Mouse (Mus musculus): Measurements from ENCODE around the gene Zdhhc19.

Gene Zdhhc19

GRCm38 (mm10) chr16:32520372-32520748 is 24.3 kb downstream of the Zdhhc19 start:
- TF ChIP-seq GATA4 (IDR thresholded peaks at IDR 0.05; ENCODE audit: insufficient replicate concordance, low read length), result no peak

GRCm38 (mm10) chr16:32522578-32523194 is 26.6 kb downstream of the Zdhhc19 start:
- no peak for TF ChIP-seq GATA4 (IDR thresholded peaks at IDR 0.05; ENCODE audit: insufficient replicate concordance, low read length)

GRCm38 (mm10) chr16:32523462-32524243 is 27.6 kb downstream of the Zdhhc19 start:
- TF ChIP-seq GATA4 (IDR thresholded peaks at IDR 0.05; ENCODE audit: insufficient replicate concordance, low read length), result no peak

GRCm38 (mm10) chr16:32524244-32524615 is 28.2 kb downstream of the Zdhhc19 start:
- no peak for TF ChIP-seq GATA4 (IDR thresholded peaks at IDR 0.05; ENCODE audit: insufficient replicate concordance, low read length)

GRCm38 (mm10) chr16:32526906-32527305 is 30.8 kb downstream of the Zdhhc19 start:
- TF ChIP-seq GATA4 (IDR thresholded peaks at IDR 0.05; ENCODE audit: insufficient replicate concordance, low read length), result no peak

GRCm38 (mm10) chr16:32532878-32533826 is 37.1 kb downstream of the Zdhhc19 start:
- TF ChIP-seq GATA4 (IDR thresholded peaks at IDR 0.05; ENCODE audit: insufficient replicate concordance, low read length), result no peak

- TF ChIP-seq GATA4 (IDR thresholded peaks at IDR 0.05; ENCODE audit: insufficient replicate concordance, low read length), result no peak
Measured at GRCm38 (mm10) chr16:32535157-32535751, 39.2 kb downstream of the Zdhhc19 start.

GRCm38 (mm10) chr16:32537867-32538660 is 42.0 kb downstream of the Zdhhc19 start:
- no peak for TF ChIP-seq GATA4 (IDR thresholded peaks at IDR 0.05; ENCODE audit: insufficient replicate concordance, low read length)

GRCm38 (mm10) chr16:32538761-32539255 is 42.7 kb downstream of the Zdhhc19 start:
- TF ChIP-seq GATA4 (IDR thresholded peaks at IDR 0.05; ENCODE audit: insufficient replicate concordance, low read length), result no peak

GRCm38 (mm10) chr16:32541338-32542179 is 45.5 kb downstream of the Zdhhc19 start:
- no peak for TF ChIP-seq GATA4 (IDR thresholded peaks at IDR 0.05; ENCODE audit: insufficient replicate concordance, low read length)

- no peak for TF ChIP-seq GATA4 (IDR thresholded peaks at IDR 0.05; ENCODE audit: insufficient replicate concordance, low read length)
Measured at GRCm38 (mm10) chr16:32543422-32543821, 47.4 kb downstream of the Zdhhc19 start.

GRCm38 (mm10) chr16:32547156-32548068 is 51.3 kb downstream of the Zdhhc19 start:
- no peak for TF ChIP-seq GATA4 (IDR thresholded peaks at IDR 0.05; ENCODE audit: insufficient replicate concordance, low read length)
